Mouse (Mus musculus) limb, embryonic 11.5 days (tissue): Measurements from ENCODE around the gene Etl4. TPM values are rescaled to one million over a fixed set of nuclear protein-coding genes. Genes with fewer than 3 reads are reported as not detected.

Experiments
- ATAC-seq: fragments of 200-750 bp; cut with Nextera tagmentation; 2 replicates; pipeline ENCODE4 v1.8.0; 2017; ENCODE audit warnings: low read depth; ENCODE audit not compliant: insufficient number of reproducible peaks, low FRiP score, low TSS enrichment
- DNase-seq: peaks from one replicate; pipeline ENCODE4 v3.0.0-alpha.2; 2015; ENCODE audit warnings: low spot score
- H3K27ac ChIP-seq: fragments of 300-500 bp; sonication (generic); replicated peaks from 2 replicates; pipeline ENCODE4 v1.5.1; 2014; ENCODE audit warnings: low read depth, mild to moderate bottlenecking, low read length
- H3K27me3 ChIP-seq: fragments of 300-500 bp; sonication (generic); 2 replicates; pipeline ENCODE4 v1.6.1; 2014; ENCODE audit warnings: mild to moderate bottlenecking, low read length, mixed read lengths; ENCODE audit not compliant: control insufficient read depth, insufficient read depth
- H3K36me3 ChIP-seq: fragments of 300-500 bp; sonication (generic); 2 replicates; pipeline ENCODE4 v1.6.1; 2014; ENCODE audit warnings: mild to moderate bottlenecking, low read length, moderate library complexity, mixed read lengths; ENCODE audit not compliant: control insufficient read depth, insufficient read depth
- H3K4me1 ChIP-seq: fragments of 300-500 bp; sonication (generic); 2 replicates; pipeline ENCODE4 v1.6.1; 2014; ENCODE audit warnings: low read length, mixed read lengths; ENCODE audit not compliant: control insufficient read depth, insufficient read depth
- H3K4me2 ChIP-seq: fragments of 300-500 bp; sonication (generic); 2 replicates; pipeline ENCODE4 v1.6.1; 2014; ENCODE audit warnings: low read depth, mild to moderate bottlenecking, moderate library complexity; ENCODE audit not compliant: severe bottlenecking
- H3K4me3 ChIP-seq: fragments of 300-500 bp; sonication (generic); 2 replicates; pipeline ENCODE4 v1.5.1; 2014; ENCODE audit warnings: low read depth, low read length
- H3K9ac ChIP-seq: fragments of 300-500 bp; sonication (generic); 2 replicates; pipeline ENCODE4 v1.6.1; 2014; ENCODE audit warnings: mild to moderate bottlenecking, low read length
- H3K9me3 ChIP-seq: fragments of 300-500 bp; sonication (generic); 2 replicates; pipeline ENCODE4 v1.6.1; 2016; ENCODE audit warnings: low read length; ENCODE audit not compliant: control insufficient read depth
- WGBS: fragments of 180-500 bp; shearing (Covaris S2); extraction: QIAGEN DNeasy Blood & Tissue Kit; methylation state at CpG from one replicate; pipeline ENCODE4 v1.1.7; 2014; 5-methylcytosine and 5-hydroxymethylcytosine counted together
- polyA plus RNA-seq: library from polyadenylated mRNA; unstranded; fragments of >200 nt; fragmentation: Nextera tagmentation; extraction: Ambion mirVana; gene quantifications from 2 replicates; pipeline ENCODE4 v1.2.1, GENCODE M21; 2014

Etl4 gene
- polyA plus RNA-seq, 1 experiment from 2014 or later: 13.5 TPM

- DNase-seq: no peak
- ATAC-seq: no peak
- Histone ChIP-seq H3K9me3 (no peaks in the 10 kb centered on the region), H3K4me1 (no peaks in the 10 kb centered on the region), H3K27ac (no peak overlapping the region), H3K4me3 (no peak overlapping the region), H3K36me3 (no peaks in the 10 kb centered on the region), H3K27me3 (no peaks in the 10 kb centered on the region), H3K4me2 (no peak overlapping the region), H3K9ac (no peak overlapping the region)
- 87% methylated on average over 1 of the region's 1 CpGs for WGBS
These were observed 24.3 kb downstream of the Etl4 start for GRCm38 (mm10) chr2:19933836-19934235.

DNA sequence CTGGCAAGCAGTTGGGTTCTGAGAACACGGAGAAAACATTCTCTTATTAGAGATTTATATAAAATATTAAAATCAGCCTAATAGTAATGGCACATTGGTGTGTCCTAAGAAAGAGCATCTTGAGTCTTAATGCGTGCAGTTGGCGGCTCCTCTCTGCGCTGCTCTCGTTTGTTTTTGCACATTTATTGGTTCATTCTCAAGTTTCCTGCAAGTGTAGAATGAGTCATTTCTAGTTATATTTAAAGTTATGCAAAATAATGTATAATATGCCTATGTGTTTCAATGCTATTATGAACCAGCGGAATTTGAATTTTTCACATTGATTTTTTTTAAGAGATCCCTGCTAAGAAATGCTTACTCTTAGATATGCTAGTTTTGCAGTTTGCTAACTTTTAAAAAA is 35.6 kb downstream of the Etl4 start:
- no peak overlapping the region for H3K27ac ChIP-seq
- no peaks in the 10 kb centered on the region for H3K9me3 ChIP-seq
- no peaks in the 10 kb centered on the region for H3K27me3 ChIP-seq
- no peak overlapping the region for H3K4me2 ChIP-seq
- 93% methylated on average over 6 of the region's 6 CpGs for WGBS
- no peaks in the 10 kb centered on the region for H3K4me1 ChIP-seq
- H3K36me3 ChIP-seq: no peaks in the 10 kb centered on the region
- DNase-seq (no peak), ATAC-seq (no peak)
- no peak overlapping the region for H3K4me3 ChIP-seq
- H3K9ac ChIP-seq: no peak overlapping the region

- no peaks in the 10 kb centered on the region for H3K27me3 ChIP-seq
- 87% methylated on average over 2 of the region's 2 CpGs for WGBS
- no peak for DNase-seq
These were observed 43.4 kb downstream of the Etl4 start for GRCm38 (mm10) chr2:19953028-19953427.

GRCm38 (mm10) chr2:19966445-19966844 is 56.9 kb downstream of the Etl4 start:
- no peaks in the 10 kb centered on the region for H3K36me3 ChIP-seq
- H3K27me3 ChIP-seq: no peaks in the 10 kb centered on the region
- ATAC-seq (no peak), DNase-seq (no peak)
- WGBS: 52% methylated on average over 7 of the region's 7 CpGs
- no peak overlapping the region for H3K4me2 ChIP-seq
- no peaks in the 10 kb centered on the region for H3K9me3 ChIP-seq
- no peak overlapping the region for H3K9ac ChIP-seq
- no peaks in the 10 kb centered on the region for H3K4me1 ChIP-seq
- no peak overlapping the region for H3K4me3 ChIP-seq
- no peak overlapping the region for H3K27ac ChIP-seq

More at GRCm38 (mm10) chr2:19953028-19953427, 43.4 kb downstream of the Etl4 start:
- ATAC-seq: no peak
- H3K27ac ChIP-seq: no peak overlapping the region
- no peaks in the 10 kb centered on the region for H3K4me1 ChIP-seq
- H3K4me2 ChIP-seq: no peak overlapping the region
- no peaks in the 10 kb centered on the region for H3K9me3 ChIP-seq
- no peaks in the 10 kb centered on the region for H3K36me3 ChIP-seq
- no peak overlapping the region for H3K4me3 ChIP-seq
- no peak overlapping the region for H3K9ac ChIP-seq

- Histone ChIP-seq H3K27me3 (no peaks in the 10 kb centered on the region), H3K4me1 (no peaks in the 10 kb centered on the region), H3K9me3 (no peaks in the 10 kb centered on the region), H3K4me3 (no peak overlapping the region), H3K36me3 (no peaks in the 10 kb centered on the region), H3K4me2 (no peak overlapping the region), H3K27ac (no peak overlapping the region), H3K9ac (no peak overlapping the region)
- 88% methylated on average over 4 of the region's 4 CpGs for WGBS
- ATAC-seq: no peak
- DNase-seq: no peak
These were observed 128.1 kb downstream of the Etl4 start for GRCm38 (mm10) chr2:20037671-20038070.

- Histone ChIP-seq H3K9me3 (no peaks in the 10 kb centered on the region), H3K9ac (no peak overlapping the region), H3K4me1 (no peaks in the 10 kb centered on the region), H3K36me3 (no peaks in the 10 kb centered on the region), H3K4me2 (no peak overlapping the region), H3K4me3 (no peak overlapping the region), H3K27ac (no peak overlapping the region), H3K27me3 (no peaks in the 10 kb centered on the region)
- no peak for DNase-seq
- no peak for ATAC-seq
- 80% methylated on average over 9 of the region's 9 CpGs for WGBS
These were observed 162.8 kb downstream of the Etl4 start for GRCm38 (mm10) chr2:20072377-20072776.

- H3K4me2 ChIP-seq: no peak overlapping the region
- H3K9me3 ChIP-seq: no peaks in the 10 kb centered on the region
- H3K4me3 ChIP-seq: no peak overlapping the region
- H3K27ac ChIP-seq: no peak overlapping the region
- no peaks in the 10 kb centered on the region for H3K4me1 ChIP-seq
- no peak for ATAC-seq
- 81% methylated on average over 4 of the region's 4 CpGs for WGBS
- H3K36me3 ChIP-seq: no peaks in the 10 kb centered on the region
- no peak for DNase-seq
- no peak overlapping the region for H3K9ac ChIP-seq
- H3K27me3 ChIP-seq: no peaks in the 10 kb centered on the region
These were observed 166.7 kb downstream of the Etl4 start for GRCm38 (mm10) chr2:20076118-20076796.

- 81% methylated on average over 4 of the region's 4 CpGs for WGBS
- DNase-seq: no peak
- H3K4me2 ChIP-seq: no peak overlapping the region
- H3K36me3 ChIP-seq: no peaks in the 10 kb centered on the region
- H3K27ac ChIP-seq: no peak overlapping the region
- no peak overlapping the region for H3K9ac ChIP-seq
- ATAC-seq: no peak
- H3K9me3 ChIP-seq: no peaks in the 10 kb centered on the region
- H3K27me3 ChIP-seq: no peaks in the 10 kb centered on the region
- no peak overlapping the region for H3K4me3 ChIP-seq
- H3K4me1 ChIP-seq: no peaks in the 10 kb centered on the region
These were observed 175.2 kb downstream of the Etl4 start for GRCm38 (mm10) chr2:20084781-20085180.

GRCm38 (mm10) chr2:20105456-20105855 is 195.9 kb downstream of the Etl4 start:
- H3K36me3 ChIP-seq: no peaks in the 10 kb centered on the region
- H3K9ac ChIP-seq: no peak overlapping the region
- no peak overlapping the region for H3K4me2 ChIP-seq
- no peaks in the 10 kb centered on the region for H3K9me3 ChIP-seq
- H3K4me1 ChIP-seq: no peaks in the 10 kb centered on the region
- H3K4me3 ChIP-seq: no peak overlapping the region
- DNase-seq (no peak), ATAC-seq (no peak)
- no peak overlapping the region for H3K27ac ChIP-seq
- H3K27me3 ChIP-seq: no peaks in the 10 kb centered on the region
- WGBS: 88% methylated on average over 1 of the region's 1 CpGs
